Mouse (Mus musculus) thymus, postnatal 0 days (tissue): ENCODE data around the gene Ulk3. TPM values are rescaled to one million over a fixed set of nuclear protein-coding genes. Genes with fewer than 3 reads are reported as not detected.

ENCODE experiments used
- DNase-seq: peaks from one replicate; pipeline ENCODE4 v3.0.0-alpha.2; 2015; ENCODE audit warnings: low spot score
- polyA plus RNA-seq: library from polyadenylated mRNA; unstranded; fragments of >200 nt; fragmentation: Nextera tagmentation; extraction: Ambion mirVana; gene quantifications from 2 replicates; pipeline ENCODE4 v1.2.1, GENCODE M21; 2015

Ulk3 gene
- polyA plus RNA-seq, 1 experiment from 2014 or later, result 13.9 TPM

DNA sequence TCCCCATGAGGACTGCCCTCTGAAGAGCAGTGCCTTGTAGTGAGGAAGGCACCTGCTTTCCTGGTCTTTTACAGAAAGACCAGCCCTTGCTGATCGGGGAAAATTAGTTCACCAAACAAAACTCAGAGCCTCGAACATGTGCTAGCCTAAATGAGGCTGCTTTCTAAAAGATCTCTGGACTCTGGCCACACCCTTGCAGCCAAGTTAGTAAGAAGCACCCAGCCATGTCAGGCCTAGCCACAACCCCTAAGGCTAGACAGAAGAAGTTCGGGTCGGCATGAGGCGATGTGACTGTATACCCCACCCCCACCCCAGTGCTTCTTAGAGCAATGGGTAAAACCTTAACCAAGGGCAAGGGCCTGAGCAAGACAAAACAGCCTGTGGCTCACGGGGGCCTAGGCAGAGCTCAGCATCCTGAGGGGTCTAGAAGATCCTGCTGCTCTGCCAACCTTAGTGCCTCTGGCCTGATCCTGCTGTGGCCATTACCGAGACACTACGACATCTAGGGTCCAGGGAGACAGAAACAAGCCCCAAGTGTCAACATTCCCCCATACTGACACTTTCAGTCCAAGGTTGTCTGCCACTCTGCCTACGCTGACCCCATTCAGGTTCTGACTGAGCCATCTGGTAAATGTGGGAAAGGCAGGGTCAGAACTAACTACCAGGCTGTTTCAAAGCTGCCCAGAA, 54.1 kb downstream of the Ulk3 start:
- no peak for DNase-seq

DNA sequence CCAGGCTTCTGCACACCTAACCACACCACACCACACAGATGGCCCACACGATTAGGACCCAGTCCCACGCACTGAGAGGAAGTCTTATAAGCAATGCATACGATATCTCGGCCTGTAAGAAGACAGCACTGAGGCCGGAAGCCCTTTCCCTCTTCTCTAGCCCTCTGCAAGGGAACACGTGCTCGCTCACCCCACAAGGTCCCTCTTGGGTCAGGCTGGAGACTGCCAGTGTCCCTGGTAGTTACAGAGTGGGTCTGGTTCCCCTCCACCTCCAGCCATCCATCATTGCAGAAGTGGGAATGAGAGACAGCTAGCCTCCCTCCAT, 54.6 kb downstream of the Ulk3 start:
- peak; percentile 52 for DNase-seq

DNA sequence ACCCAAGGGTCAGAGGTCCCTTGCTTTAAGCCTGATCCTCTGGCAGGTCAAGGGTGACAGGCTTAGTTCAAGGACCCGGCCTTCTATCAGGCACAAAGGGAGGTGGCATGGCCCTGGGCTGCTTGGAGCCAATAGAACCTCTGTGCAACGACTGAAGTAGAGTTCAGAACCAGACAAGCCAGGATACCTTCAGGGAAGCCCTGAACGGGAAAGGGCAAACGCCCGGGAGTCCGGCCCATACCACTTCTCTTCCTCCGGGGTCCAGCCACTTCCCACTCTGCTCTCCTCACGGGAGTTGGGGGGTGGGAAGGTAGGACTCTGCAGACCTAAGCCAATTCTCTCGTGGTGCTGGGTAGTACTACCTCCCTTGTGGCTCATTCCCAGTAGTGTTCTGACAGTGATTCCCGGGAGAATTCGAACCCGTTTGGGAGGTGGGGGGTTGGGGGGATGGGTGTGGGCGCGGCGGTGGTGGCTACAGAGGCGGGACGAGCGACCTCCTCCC, 55.2 kb downstream of the Ulk3 start:
- DNase-seq, result no peak

DNA sequence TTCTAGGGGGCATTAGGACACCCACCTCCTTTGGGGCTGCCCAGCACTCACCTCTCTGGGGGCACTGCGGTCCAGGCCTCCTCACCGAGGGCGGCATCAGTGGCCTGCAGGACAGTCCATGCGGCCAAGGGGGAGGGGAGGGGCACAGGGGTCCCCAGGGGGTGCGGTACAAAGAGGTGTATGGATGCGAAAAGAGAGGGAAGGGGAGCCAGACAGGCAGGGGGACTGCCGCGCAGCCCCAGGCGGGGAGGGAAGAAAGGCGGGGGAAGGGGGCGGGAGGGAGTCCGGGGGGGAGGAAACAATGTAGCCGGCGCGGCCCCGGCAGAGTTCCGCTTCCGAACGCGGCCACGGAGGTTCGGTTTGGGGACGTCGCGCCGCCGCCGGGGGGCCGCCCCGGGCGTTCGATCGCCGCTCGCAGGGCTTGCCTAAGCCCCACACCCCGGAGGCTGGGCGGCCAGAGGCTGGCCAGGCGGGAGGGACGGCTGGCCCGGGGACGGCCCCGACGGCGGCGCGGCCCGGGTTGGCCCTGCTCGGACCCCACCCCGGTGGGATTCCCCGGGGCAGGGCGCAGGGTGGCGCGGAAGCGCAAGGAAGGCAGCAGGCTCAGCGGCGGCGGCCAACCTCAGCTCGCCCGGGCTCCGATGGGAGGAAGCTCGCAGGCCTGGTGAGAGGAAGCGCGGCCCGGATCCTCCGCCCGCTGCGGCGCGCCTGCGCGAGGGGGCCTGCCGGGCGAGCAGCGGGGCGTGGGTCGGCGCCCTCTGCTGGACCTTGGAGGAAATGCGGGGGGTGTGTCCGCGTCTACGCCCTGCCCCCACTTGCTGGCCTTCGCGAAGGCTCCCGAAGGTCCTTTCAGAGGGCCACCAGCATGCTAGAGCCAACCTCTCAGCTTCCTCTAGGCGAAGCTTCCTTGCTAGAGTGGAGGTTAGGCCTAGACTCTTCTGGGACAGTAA, 56.0 kb downstream of the Ulk3 start:
- DNase-seq, result peak; percentile 92

Other genes with a start within 250 kb of the Ulk3 start
- 50.9 and 62.5 TPM in 2 replicates for gene Ppcdc, start 149.3 kb upstream of the Ulk3 start, polyA plus RNA-seq
- gene Scamp5, start 121.4 kb upstream of the Ulk3 start, polyA plus RNA-seq, result 3.1 and 3.5 TPM in 2 replicates
- 0.60 and 0.85 TPM in 2 replicates for gene Rpp25, start 85.4 kb upstream of the Ulk3 start, polyA plus RNA-seq
- gene Cox5a, start 68.2 kb upstream of the Ulk3 start, polyA plus RNA-seq, result 862 and 907 TPM in 2 replicates
- 15.5 and 17.7 TPM in 2 replicates for gene Fam219b, start 51.9 kb upstream of the Ulk3 start, polyA plus RNA-seq
- gene Mpi, start 36.7 kb upstream of the Ulk3 start, polyA plus RNA-seq, result 20.9 and 21.6 TPM in 2 replicates
- 58.4 and 65.2 TPM in 2 replicates for gene Scamp2, start 28.5 kb upstream of the Ulk3 start, polyA plus RNA-seq
- 0.18 TPM in 1 of 2 replicates, not detected in the other for gene Cplx3, start 16.8 kb downstream of the Ulk3 start, polyA plus RNA-seq
- gene Lman1l, start 31.3 kb downstream of the Ulk3 start, polyA plus RNA-seq, result 0.16 TPM in 1 of 2 replicates, not detected in the other
- 94.7 and 98.5 TPM in 2 replicates for gene Csk, start 64.2 kb downstream of the Ulk3 start, polyA plus RNA-seq
- gene Cyp1a2, start 94.3 kb downstream of the Ulk3 start, polyA plus RNA-seq, result 0.37 and 1.1 TPM in 2 replicates
- 0.05 and 0.08 TPM in 2 replicates for gene Cyp1a1, start 98.5 kb downstream of the Ulk3 start, polyA plus RNA-seq
- gene Edc3, start 119.1 kb downstream of the Ulk3 start, polyA plus RNA-seq, result 38.2 and 39.4 TPM in 2 replicates
- gene Clk3, start 176.4 kb downstream of the Ulk3 start, polyA plus RNA-seq, result 211 and 221 TPM in 2 replicates
- gene Arid3b, start 247.3 kb downstream of the Ulk3 start, polyA plus RNA-seq, result 26.2 and 27.3 TPM in 2 replicates